Mouse (Mus musculus): ENCODE measurements around the gene Kcnk13. TPM values are rescaled to one million over a fixed set of nuclear protein-coding genes. Genes with fewer than 3 reads are reported as not detected.

Gene Kcnk13
- total and polyA plus RNA-seq, 3 experiments, result 0.13 TPM; not detected in 2

- no peak for TF ChIP-seq SMC3 (IDR thresholded peaks at IDR 0.05; ENCODE audit: low read depth, low read length)
- Histone ChIP-seq H3K4me3 (replicated peaks in 1 of 3; ENCODE audit: low read depth in 2 of 3, low read length in 2 of 3, poor library complexity in 1 of 3) (no peak overlapping the region), H3K79me2 (replicated peaks; ENCODE audit: control insufficient read depth, extremely low read depth, insufficient read depth, poor library complexity, severe bottlenecking) (no peaks in the 10 kb centered on the region), H3K9me3 (replicated peaks; ENCODE audit: low read length) (no peaks in the 10 kb centered on the region), H3K36me3 (replicated peaks in 1 of 2; ENCODE audit: control insufficient read depth in 1 of 2, insufficient read depth in 1 of 2, low read length in 1 of 2) (no peaks in the 10 kb centered on the region), H3K4me2 (ENCODE audit: insufficient read depth, low read depth, poor library complexity, severe bottlenecking) (no peak overlapping the region), H3K4me1 (ENCODE audit: control insufficient read depth in 1 of 2, insufficient read depth in 2 of 2) (peaks cover 0 to 14% of the 10 kb centered on the region in 2 experiments; a peak in 2 of 4 replicates), H3K27me3 (replicated peaks) (no peaks in the 10 kb centered on the region), H3K27ac (ENCODE audit: insufficient read depth, low read depth) (no peak overlapping the region), H3K9ac (ENCODE audit: insufficient read depth, low read depth) (no peak overlapping the region)
- no peak for DNase-seq (ENCODE audit: extremely low read depth)
- dilution Hi-C loops (cut with MboI; ENCODE audit: extremely low pct_ligation_motif_present, extremely low pct_unique_long_range_greater_than_20kb, low sequenced_read_pairs), result no loop called here
- in situ Hi-C loops (cut with MboI; ENCODE audit: low pct_ligation_motif_present, low pct_unique_long_range_greater_than_20kb, low sequenced_read_pairs), result no loop called here
Measured at GRCm38 (mm10) chr12:100001246-100001645, 36.9 kb downstream of the Kcnk13 start.

GRCm38 (mm10) chr12:100001910-100002309 lies 37.6 kb downstream of the Kcnk13 start:
- Histone ChIP-seq H3K9me3 (replicated peaks; ENCODE audit: low read length) (no peaks in the 10 kb centered on the region), H3K9ac (ENCODE audit: insufficient read depth, low read depth) (no peak overlapping the region), H3K79me2 (replicated peaks; ENCODE audit: control insufficient read depth, extremely low read depth, insufficient read depth, poor library complexity, severe bottlenecking) (no peaks in the 10 kb centered on the region), H3K36me3 (replicated peaks in 1 of 2; ENCODE audit: control insufficient read depth in 1 of 2, insufficient read depth in 1 of 2, low read length in 1 of 2) (no peaks in the 10 kb centered on the region), H3K4me1 (ENCODE audit: control insufficient read depth in 1 of 2, insufficient read depth in 2 of 2) (peaks cover 0 to 19% of the 10 kb centered on the region in 2 experiments; a peak in 2 of 4 replicates), H3K27ac (ENCODE audit: insufficient read depth, low read depth) (no peak overlapping the region), H3K4me3 (replicated peaks in 1 of 3; ENCODE audit: low read depth in 2 of 3, low read length in 2 of 3, poor library complexity in 1 of 3) (no peak overlapping the region), H3K27me3 (replicated peaks) (no peaks in the 10 kb centered on the region), H3K4me2 (ENCODE audit: insufficient read depth, low read depth, poor library complexity, severe bottlenecking) (no peak overlapping the region)
- dilution Hi-C loops (cut with MboI; ENCODE audit: extremely low pct_ligation_motif_present, extremely low pct_unique_long_range_greater_than_20kb, low sequenced_read_pairs), result no loop called here
- in situ Hi-C loops (cut with MboI; ENCODE audit: low pct_ligation_motif_present, low pct_unique_long_range_greater_than_20kb, low sequenced_read_pairs), result no loop called here
- TF ChIP-seq HCFC1 (IDR thresholded peaks at IDR 0.05; ENCODE audit: low read depth, low read length) (no peak), CHD1 (IDR thresholded peaks at IDR 0.05; ENCODE audit: low read depth, low read length) (no peak), SMC3 (IDR thresholded peaks at IDR 0.05; ENCODE audit: low read depth, low read length) (no peak)
- no peak for DNase-seq (ENCODE audit: extremely low read depth)

- Histone ChIP-seq H3K27ac (ENCODE audit: insufficient read depth, low read depth) (no peak overlapping the region), H3K27me3 (replicated peaks) (no peaks in the 10 kb centered on the region), H3K9ac (ENCODE audit: insufficient read depth, low read depth) (no peak overlapping the region), H3K4me1 (ENCODE audit: control insufficient read depth in 1 of 2, insufficient read depth in 2 of 2) (peaks cover 0 to 29% of the 10 kb centered on the region in 2 experiments; a peak in 2 of 4 replicates), H3K79me2 (replicated peaks; ENCODE audit: control insufficient read depth, extremely low read depth, insufficient read depth, poor library complexity, severe bottlenecking) (no peaks in the 10 kb centered on the region), H3K9me3 (replicated peaks; ENCODE audit: low read length) (no peaks in the 10 kb centered on the region), H3K4me2 (ENCODE audit: insufficient read depth, low read depth, poor library complexity, severe bottlenecking) (no peak overlapping the region), H3K4me3 (replicated peaks in 1 of 3; ENCODE audit: low read depth in 2 of 3, low read length in 2 of 3, poor library complexity in 1 of 3) (no peak overlapping the region), H3K36me3 (replicated peaks in 1 of 2; ENCODE audit: control insufficient read depth in 1 of 2, insufficient read depth in 1 of 2, low read length in 1 of 2) (no peaks in the 10 kb centered on the region)
- in situ Hi-C loops (cut with MboI; ENCODE audit: low pct_ligation_motif_present, low pct_unique_long_range_greater_than_20kb, low sequenced_read_pairs) (no loop called here), dilution Hi-C loops (cut with MboI; ENCODE audit: extremely low pct_ligation_motif_present, extremely low pct_unique_long_range_greater_than_20kb, low sequenced_read_pairs) (no loop called here)
- no peak for DNase-seq (ENCODE audit: extremely low read depth)
- TF ChIP-seq ELF1 (IDR thresholded peaks at IDR 0.05; ENCODE audit: low read depth, low read length), result no peak
- TF ChIP-seq HCFC1 (IDR thresholded peaks at IDR 0.05; ENCODE audit: low read depth, low read length), result no peak
- TF ChIP-seq BHLHE40 (IDR thresholded peaks at IDR 0.05; ENCODE audit: low read depth, low read length), result no peak
- TF ChIP-seq POLR2AphosphoS2 (IDR thresholded peaks at IDR 0.05; ENCODE audit: low read depth, low read length), result no peak
- no peak for TF ChIP-seq MXI1 (IDR thresholded peaks at IDR 0.05; ENCODE audit: low read depth, low read length)
- no peak for TF ChIP-seq RCOR1 (conservative IDR thresholded peaks at IDR 0.05; ENCODE audit: low read depth, low read length)
- no peak for TF ChIP-seq POLR2A (IDR thresholded peaks at IDR 0.05; ENCODE audit: low read depth, low read length)
- no peak for TF ChIP-seq USF1 (IDR thresholded peaks at IDR 0.05; ENCODE audit: low read depth, low read length)
- no peak for TF ChIP-seq USF2 (conservative IDR thresholded peaks at IDR 0.05; ENCODE audit: low read depth, low read length)
- no peak for TF ChIP-seq CHD1 (IDR thresholded peaks at IDR 0.05; ENCODE audit: low read depth, low read length)
- TF ChIP-seq E2F4 (IDR thresholded peaks at IDR 0.05; ENCODE audit: insufficient replicate concordance, low read depth, low read length), result no peak
- TF ChIP-seq ZC3H11A (IDR thresholded peaks at IDR 0.05; ENCODE audit: low read depth, low read length), result no peak
- TF ChIP-seq CTCF (conservative IDR thresholded peaks at IDR 0.05 in 1 of 2, IDR thresholded peaks at IDR 0.05 in 1 of 2; ENCODE audit: low read depth in 2 of 2, low read length in 2 of 2), result no peak
- TF ChIP-seq JUN (IDR thresholded peaks at IDR 0.05; ENCODE audit: insufficient read depth, low read depth, low read length), result no peak
- no peak for TF ChIP-seq TCF12 (IDR thresholded peaks at IDR 0.05; ENCODE audit: low read depth, low read length)
- no peak for TF ChIP-seq CHD2 (IDR thresholded peaks at IDR 0.05; ENCODE audit: low read length)
- no peak for TF ChIP-seq NELFE (IDR thresholded peaks at IDR 0.05; ENCODE audit: low read depth, low read length)
Measured at GRCm38 (mm10) chr12:100002914-100003587, 38.8 kb downstream of the Kcnk13 start.

All from CH12.LX (cell line).